Mouse (Mus musculus) myocyte (in vitro differentiated cells): ENCODE measurements around the gene Six5.

ENCODE experiments used
- CEBPB ChIP-seq: IDR thresholded peaks from 2 replicates; pipeline ENCODE4 v1.6.1; 2011; ENCODE audit warnings: mild to moderate bottlenecking, moderate library complexity; ENCODE audit not compliant: poor library complexity, insufficient read depth, severe bottlenecking
- E2F4 ChIP-seq: IDR thresholded peaks from one replicate; pipeline ENCODE4 v1.6.1; 2011; ENCODE audit warnings: mild to moderate bottlenecking, control low read depth, moderate library complexity; ENCODE audit not compliant: insufficient read depth
- MAX ChIP-seq: IDR thresholded peaks from one replicate; pipeline ENCODE4 v1.6.1; 2011; ENCODE audit warnings: low read depth, mild to moderate bottlenecking, control low read depth
- MYOD1 ChIP-seq, 3 experiments: IDR thresholded peaks; one replicate each; pipeline ENCODE4 v1.6.1; 2011; ENCODE audit warnings: control low read depth in 2 of 3, low read depth in 2 of 3, mild to moderate bottlenecking in 2 of 3, moderate library complexity in 1 of 3; ENCODE audit not compliant: insufficient read length in 2 of 3, control insufficient read depth in 1 of 3
- MYOG ChIP-seq, 3 experiments: IDR thresholded peaks; one replicate each; pipeline ENCODE4 v1.6.1; 2011; ENCODE audit warnings: control low read depth in 2 of 3, low read depth in 2 of 3, mild to moderate bottlenecking in 2 of 3; ENCODE audit not compliant: insufficient read length in 2 of 3, control insufficient read depth in 1 of 3, insufficient read depth in 1 of 3
- POLR2A ChIP-seq: IDR thresholded peaks from one replicate; pipeline ENCODE4 v1.6.1; 2011; ENCODE audit warnings: low read depth, mild to moderate bottlenecking, control low read depth, moderate library complexity; ENCODE audit not compliant: insufficient read length
- POLR2AphosphoS2 ChIP-seq: IDR thresholded peaks from one replicate; pipeline ENCODE4 v1.6.1; 2011; ENCODE audit warnings: low read depth, control low read depth; ENCODE audit not compliant: insufficient read length
- REST ChIP-seq: IDR thresholded peaks from one replicate; pipeline ENCODE4 v1.6.1; 2011; ENCODE audit warnings: mild to moderate bottlenecking, control low read depth, moderate library complexity; ENCODE audit not compliant: insufficient read depth, insufficient read length
- SRF ChIP-seq: IDR thresholded peaks from one replicate; pipeline ENCODE4 v1.6.1; 2011; ENCODE audit warnings: low read depth; ENCODE audit not compliant: control insufficient read depth, insufficient read length
- TCF12 ChIP-seq: IDR thresholded peaks from one replicate; pipeline ENCODE4 v1.6.1; 2011; ENCODE audit warnings: mild to moderate bottlenecking, control low read depth; ENCODE audit not compliant: poor library complexity, insufficient read depth, severe bottlenecking
- TCF3 ChIP-seq: IDR thresholded peaks from one replicate; pipeline ENCODE4 v1.6.1; 2011; ENCODE audit warnings: low read depth, control low read depth; ENCODE audit not compliant: insufficient read length
- USF1 ChIP-seq: IDR thresholded peaks from one replicate; pipeline ENCODE4 v1.6.1; 2011; ENCODE audit warnings: low read depth, mild to moderate bottlenecking, control low read depth, moderate library complexity

- no peak for TF ChIP-seq MYOD1 (IDR thresholded peaks at IDR 0.05; ENCODE audit: control insufficient read depth in 1 of 3, insufficient read length in 2 of 3, low read depth in 2 of 3)
- TF ChIP-seq REST, result no peak
- no peak for TF ChIP-seq SRF
- no peak for TF ChIP-seq TCF12
- TF ChIP-seq MYOG (IDR thresholded peaks at IDR 0.05; ENCODE audit: control insufficient read depth in 1 of 3, insufficient read depth in 1 of 3, insufficient read length in 2 of 3, low read depth in 2 of 3), result no peak
- no peak for TF ChIP-seq POLR2A
- TF ChIP-seq CEBPB, result no peak
- no peak for TF ChIP-seq POLR2AphosphoS2
- no peak for TF ChIP-seq E2F4
- no peak for TF ChIP-seq USF1
- TF ChIP-seq MAX, result no peak
- TF ChIP-seq TCF3, result no peak
These were observed 2.5 kb upstream of the Six5 start for GRCm38 (mm10) chr7:19091913-19092312.
